Mouse (Mus musculus) adrenal gland, postnatal 14 days (tissue): Measurements from ENCODE around the gene Rnd1. TPM values are rescaled to one million over a fixed set of nuclear protein-coding genes. Genes with fewer than 3 reads are reported as not detected.

Experiments
- DNase-seq: peaks from one replicate; pipeline ENCODE4 v3.0.0; 2021; ENCODE audit warnings: mixed read lengths
- total RNA-seq: library from RNA; stranded (reverse); gene quantifications from 2 replicates; pipeline ENCODE4 v1.2.3, GENCODE M21; 2021

The Rnd1 gene
- total RNA-seq, 1 experiment from 2014 or later: 3.6 TPM

DNA sequence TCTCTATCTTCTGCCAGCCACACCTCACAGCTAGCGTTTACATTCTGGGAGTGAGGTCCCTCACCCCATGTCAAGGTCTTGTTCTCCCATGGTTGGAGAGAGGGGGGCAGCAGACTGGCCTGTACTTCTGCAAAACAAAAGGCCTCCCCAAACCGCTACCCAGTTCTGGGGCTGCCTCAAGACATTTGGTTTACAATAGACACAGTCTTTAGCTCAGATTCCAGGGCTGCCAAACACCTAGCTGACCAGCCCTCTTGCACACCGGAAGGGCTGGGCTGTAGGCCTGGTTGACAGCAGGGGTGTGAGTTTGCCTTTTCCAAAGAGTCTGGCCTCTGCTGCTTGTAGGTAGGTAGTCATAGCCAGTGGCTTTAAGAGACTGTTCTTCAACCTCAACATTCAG lies 40.1 kb downstream of the Rnd1 start:
- no peak for DNase-seq

DNA sequence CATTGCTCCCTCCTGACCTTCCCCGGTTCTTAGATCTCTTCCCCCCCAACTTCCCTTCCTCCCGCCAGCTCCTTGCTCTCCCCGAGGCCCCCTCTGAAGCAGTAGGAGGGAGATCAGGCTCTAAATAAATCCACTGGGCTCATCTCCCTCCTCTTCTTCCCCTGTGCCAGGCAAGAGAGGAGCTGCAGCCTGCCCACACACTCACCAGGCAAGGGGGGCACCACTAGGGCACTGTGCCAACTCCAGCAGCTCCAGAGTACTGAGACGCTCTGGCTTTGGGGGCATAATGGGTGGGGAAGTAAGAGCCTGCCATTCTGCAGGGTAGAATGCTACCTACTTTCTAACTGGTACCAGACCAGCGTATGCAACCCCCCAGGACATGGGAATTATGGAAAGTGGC lies 40.7 kb downstream of the Rnd1 start:
- peak; percentile 35 for DNase-seq

- peak; percentile 59 for DNase-seq
These were observed 41.9 kb downstream of the Rnd1 start for GRCm38 (mm10) chr15:98635291-98635841.

DNA sequence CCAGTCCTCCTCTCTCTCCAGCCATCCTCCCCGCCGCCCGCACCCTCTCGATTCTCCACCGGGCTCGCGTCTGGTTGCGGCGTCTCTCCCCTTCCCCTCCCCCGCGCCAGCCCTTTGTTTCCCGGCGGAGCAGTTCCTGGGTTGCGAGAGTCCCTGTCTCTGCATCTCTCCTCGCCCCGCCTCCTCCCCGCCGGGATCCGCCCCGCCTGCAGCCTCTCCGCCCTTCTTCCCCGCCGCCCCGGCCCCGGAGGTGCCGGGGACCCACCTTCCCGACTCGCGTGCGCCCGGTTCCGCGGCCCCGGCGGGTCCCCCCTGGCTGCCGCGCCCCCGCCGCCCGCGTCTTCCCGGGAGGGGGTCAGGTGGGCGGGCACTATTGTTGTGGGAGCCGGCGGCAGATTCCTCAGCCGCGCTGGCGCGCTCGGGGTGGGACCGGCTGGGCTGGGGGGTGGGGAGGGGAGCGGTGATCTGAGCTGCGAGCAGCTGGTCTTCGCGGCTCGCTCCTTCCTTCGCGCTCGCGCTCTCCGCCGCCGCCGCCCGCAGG lies 42.6 kb downstream of the Rnd1 start:
- DNase-seq: peak; percentile 85

GRCm38 (mm10) chr15:98633822-98634470 lies 43.3 kb downstream of the Rnd1 start:
- no peak for DNase-seq

DNA sequence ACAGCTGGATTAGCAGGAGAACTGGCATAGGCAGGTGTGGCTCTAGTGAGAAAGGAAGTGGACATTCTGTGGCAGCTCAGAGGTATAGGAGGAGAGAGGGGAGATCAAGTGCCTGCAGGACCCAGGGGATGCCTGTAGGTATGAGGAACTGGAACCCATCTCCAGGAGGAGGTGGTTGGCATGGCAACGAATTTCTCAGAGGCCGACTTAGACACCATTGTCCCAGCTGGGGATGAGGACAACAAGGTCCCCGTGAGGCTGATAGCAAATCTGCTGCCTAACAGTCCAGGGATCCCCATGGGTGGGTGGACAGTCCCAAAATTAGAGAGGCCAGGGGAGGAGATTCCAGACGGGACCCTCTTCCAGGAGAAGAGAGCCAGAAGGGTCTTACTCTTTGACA lies 44.3 kb downstream of the Rnd1 start:
- no peak for DNase-seq

DNA sequence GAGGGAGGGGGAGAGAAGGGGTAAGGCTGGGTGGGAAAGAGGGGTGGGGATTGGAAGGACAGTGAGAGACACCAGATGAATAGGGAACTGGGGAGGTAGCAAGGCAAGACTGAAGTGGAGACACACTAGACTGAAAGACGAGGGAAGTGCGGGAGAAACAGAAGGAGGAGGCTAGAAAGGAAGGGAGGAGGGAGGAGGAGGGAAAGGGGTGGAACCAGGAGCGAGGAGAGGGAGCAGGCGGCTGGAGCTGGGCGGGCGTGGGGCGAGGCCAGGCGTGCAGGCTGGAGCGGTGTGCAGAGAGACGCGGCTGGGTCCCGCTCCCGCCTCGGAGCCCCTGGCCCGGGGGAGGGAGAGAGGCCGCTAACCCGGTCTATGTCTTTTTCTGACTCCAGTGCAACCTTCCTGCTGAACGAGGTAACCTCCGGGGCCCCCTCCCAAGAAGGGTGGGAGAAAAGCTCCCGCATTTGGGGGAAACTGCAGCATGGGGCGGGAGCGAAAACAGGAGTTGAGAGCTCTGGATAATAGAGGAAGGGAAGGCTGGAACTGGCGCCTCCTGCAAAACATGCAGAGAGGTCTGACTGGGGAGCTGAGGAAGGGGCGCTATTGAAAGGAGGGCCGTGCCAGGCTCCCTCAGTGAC lies 45.0 kb downstream of the Rnd1 start:
- peak; percentile 81 for DNase-seq

- DNase-seq: peak; percentile 93
These were observed 45.8 kb downstream of the Rnd1 start for GRCm38 (mm10) chr15:98631493-98631892.

DNA sequence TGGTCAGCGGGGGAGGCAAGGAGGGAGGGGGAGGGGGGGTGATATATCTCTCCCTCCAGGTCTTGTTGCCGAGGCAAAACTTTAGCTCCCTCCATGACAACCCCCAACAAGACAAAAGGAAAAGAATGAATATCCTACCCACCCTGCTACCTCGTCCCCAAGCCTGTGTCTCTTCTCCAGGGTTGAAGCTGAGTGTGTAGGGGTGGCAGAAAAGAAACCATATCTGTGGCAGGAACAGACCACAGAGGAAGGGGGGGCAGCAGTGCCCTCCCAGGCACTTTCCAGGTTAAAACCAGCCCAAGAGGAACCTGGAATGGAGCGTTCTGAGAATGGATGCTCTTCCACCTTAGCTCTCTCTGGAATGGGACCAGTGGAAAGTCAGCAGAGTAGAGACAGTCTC lies 46.7 kb downstream of the Rnd1 start, which contains the start of gene Cacnb3:
Cacnb3 (plus strand) TSS at position 301 of the 400 bp plus-strand sequence.
- DNase-seq: no peak

GRCm38 (mm10) chr15:98629464-98629863 lies 47.8 kb downstream of the Rnd1 start:
- no peak for DNase-seq

GRCm38 (mm10) chr15:98628589-98629254 lies 48.5 kb downstream of the Rnd1 start:
- peak; percentile 43 for DNase-seq

DNA sequence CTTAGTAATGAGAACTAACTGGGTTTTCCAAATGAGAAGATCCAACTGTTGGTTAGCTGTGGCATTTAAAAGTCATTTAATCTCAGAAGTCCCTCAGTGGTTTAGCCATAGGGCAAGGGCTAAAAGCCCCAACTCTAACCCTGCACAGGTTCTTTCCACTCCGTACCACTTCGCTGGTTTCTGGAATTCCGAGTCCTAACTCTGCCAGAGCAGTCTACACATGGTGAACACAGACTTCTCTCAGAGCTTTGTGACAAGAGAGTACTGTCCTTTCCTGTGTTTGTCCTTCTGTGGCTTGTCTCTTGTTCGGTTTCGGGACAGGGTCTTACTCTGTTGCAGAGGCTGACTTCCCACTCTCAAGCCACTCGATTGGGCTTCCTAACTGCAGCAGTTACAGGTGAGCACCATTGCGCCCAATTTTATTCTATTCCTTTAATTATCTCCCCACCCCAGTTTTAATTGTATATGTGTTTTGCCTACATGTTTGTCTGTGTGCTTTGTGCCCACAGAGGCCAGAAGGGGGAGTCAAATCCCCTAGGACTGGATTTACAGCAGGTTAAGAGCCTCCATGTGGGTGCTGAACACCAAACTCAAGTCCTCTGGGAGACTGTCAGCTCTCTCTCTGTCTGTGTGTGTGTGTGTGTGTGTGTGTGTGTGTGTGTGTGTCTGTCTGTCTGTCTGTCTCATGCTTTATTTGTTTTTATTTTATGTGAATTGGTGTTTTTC lies 50.6 kb downstream of the Rnd1 start:
- DNase-seq: no peak

DNA sequence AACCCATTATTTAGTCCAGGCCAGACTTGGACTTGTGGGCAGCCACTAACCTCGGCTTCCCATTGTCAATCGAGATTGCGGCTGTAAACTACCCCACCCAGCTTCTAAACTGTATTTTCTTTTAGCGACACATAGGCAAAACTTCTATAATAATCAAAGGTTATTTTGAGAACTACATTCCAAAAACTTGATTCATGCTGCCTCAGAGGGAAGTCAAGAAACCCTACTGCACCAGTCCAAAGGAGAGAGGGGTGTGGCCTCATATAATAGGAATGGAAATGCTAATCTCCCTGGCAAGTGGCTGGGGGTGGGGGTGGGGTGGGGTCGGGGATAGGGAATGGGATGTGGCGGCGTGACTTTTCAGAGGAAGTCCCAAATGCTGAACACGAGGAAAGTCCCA lies 51.2 kb downstream of the Rnd1 start:
- DNase-seq: no peak

- no peak for DNase-seq
These were observed 53.9 kb downstream of the Rnd1 start for GRCm38 (mm10) chr15:98623361-98623821.

- no peak for DNase-seq
These were observed 54.5 kb downstream of the Rnd1 start for GRCm38 (mm10) chr15:98622721-98623120.

- no peak for DNase-seq
These were observed 55.1 kb downstream of the Rnd1 start for GRCm38 (mm10) chr15:98622199-98622598.

DNA sequence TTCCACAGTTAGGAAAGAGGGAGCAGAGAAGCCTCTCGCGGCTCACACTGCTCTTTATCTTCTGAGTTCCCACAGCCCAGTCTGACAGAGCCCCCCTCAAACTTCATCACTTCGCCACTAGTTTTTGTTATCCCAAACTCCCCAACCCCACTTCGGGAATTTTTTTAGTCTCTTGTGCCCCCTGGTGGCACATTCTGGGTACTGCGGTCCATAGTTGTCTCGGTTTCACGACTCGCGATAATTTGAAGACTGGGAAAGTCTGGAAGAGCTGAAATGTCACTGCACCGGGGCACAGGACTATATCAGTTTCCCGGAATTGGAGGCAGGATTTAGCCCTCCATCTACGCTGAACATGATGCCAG lies 60.1 kb downstream of the Rnd1 start:
- DNase-seq: peak; percentile 82

DNA sequence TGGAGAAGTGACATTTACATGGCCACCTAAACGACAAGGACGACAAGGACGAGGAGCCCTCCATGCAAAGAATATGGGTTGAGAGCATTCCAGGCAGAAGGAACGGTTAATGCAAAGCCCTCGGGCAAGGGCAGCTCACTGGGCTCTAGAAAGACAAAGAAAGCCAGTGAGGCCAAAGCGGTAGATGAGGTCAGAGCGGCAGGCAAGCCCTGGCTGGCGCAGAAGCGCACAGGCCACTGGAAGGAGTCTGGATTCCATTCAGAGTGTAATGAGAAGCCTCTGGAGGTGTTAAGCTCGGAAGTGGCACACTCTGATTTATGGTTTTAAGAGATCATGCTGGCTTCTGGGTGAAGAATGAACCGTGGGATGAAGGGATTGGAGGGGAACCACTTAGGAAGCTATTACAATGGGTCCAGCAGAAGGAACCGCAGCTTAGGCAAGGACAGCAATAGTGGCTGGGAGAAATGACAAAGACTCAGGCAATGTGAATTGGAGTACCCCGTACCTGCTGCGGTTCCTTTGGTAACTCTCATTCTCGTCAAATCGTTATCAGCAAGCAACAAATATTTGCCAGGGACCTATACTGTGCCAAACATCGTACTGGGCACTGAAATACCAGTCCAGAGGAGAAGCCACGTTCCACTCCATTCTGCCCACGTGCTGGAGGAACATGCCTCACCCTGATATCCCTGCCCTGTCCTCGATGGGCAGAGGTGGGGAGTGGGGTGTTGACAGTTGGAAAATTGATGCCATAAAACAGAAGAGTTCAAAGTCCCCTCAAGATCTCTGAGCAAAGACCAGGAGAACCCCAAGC lies 60.7 kb downstream of the Rnd1 start:
- DNase-seq: no peak

DNA sequence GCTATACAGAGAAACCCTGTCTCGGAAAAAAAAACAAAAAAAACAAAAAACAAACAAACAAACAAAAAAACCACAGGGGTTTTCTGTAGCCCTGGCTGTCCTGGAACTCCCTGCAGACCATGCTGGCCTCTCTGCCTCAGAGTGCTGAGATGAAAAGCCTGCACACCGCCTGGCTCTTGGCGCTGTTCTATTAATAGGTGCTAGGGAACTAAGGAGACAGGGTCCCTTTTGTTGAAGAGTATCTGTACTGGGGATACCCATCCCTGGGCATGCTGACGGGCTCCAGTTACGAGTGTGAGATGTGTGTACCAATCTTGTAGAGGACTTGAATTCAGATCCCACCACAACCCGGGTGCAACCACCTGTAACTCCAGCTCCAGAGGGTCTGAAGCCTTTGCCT lies 61.5 kb downstream of the Rnd1 start:
- DNase-seq: no peak

DNA sequence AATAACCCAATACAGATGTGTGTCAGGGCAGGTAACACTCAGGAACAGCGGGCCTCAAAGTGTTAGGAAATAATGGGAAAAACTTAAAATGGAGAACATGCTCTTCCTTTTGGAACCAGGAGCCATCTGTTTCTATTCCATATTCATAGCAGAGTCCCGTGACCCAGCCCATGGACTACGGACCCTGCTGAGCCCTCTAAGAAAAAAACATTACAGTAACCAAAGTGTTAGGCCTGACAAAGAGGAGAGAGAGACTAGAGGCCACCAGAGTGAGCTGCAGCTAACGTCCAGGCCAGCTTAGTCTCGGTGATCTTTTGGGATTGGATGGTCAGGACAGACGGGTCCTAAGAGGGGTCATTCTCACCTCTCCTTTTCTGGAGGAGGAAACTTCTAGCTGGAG lies 62.3 kb downstream of the Rnd1 start:
- no peak for DNase-seq

GRCm38 (mm10) chr15:98614551-98614950 lies 62.7 kb downstream of the Rnd1 start:
- peak; percentile 54 for DNase-seq
